Mouse (Mus musculus) intestine, embryonic 15.5 days (tissue): ENCODE data around the gene Lrp6. TPM values are rescaled to one million over a fixed set of nuclear protein-coding genes. Genes with fewer than 3 reads are reported as not detected.

ENCODE experiments used
- ATAC-seq: fragments of 200-750 bp; cut with Nextera tagmentation; 2 replicates; pipeline ENCODE4 v1.8.0; 2017; ENCODE audit warnings: moderate TSS enrichment, moderate library complexity
- H3K27ac ChIP-seq: fragments of 300-500 bp; sonication (generic); 2 replicates; pipeline ENCODE4 v1.5.1; 2015; ENCODE audit warnings: mild to moderate bottlenecking, inconsistent platforms
- H3K27me3 ChIP-seq: fragments of 300-500 bp; sonication (generic); replicated peaks from 2 replicates; pipeline ENCODE4 v1.6.1; 2015; ENCODE audit warnings: inconsistent platforms
- H3K36me3 ChIP-seq: fragments of 300-500 bp; sonication (generic); 2 replicates; pipeline ENCODE4 v1.6.1; 2015; ENCODE audit warnings: inconsistent platforms
- H3K4me1 ChIP-seq: fragments of 300-500 bp; sonication (generic); replicated peaks from 2 replicates; pipeline ENCODE4 v1.6.1; 2015; ENCODE audit warnings: inconsistent platforms
- H3K4me2 ChIP-seq: fragments of 300-500 bp; sonication (generic); replicated peaks from 2 replicates; pipeline ENCODE4 v1.6.1; 2015; ENCODE audit warnings: mild to moderate bottlenecking, inconsistent platforms
- H3K4me3 ChIP-seq: fragments of 300-500 bp; sonication (generic); replicated peaks from 2 replicates; pipeline ENCODE4 v1.5.1; 2015; ENCODE audit warnings: inconsistent platforms
- H3K9ac ChIP-seq: fragments of 300-500 bp; sonication (generic); 2 replicates; pipeline ENCODE4 v1.6.1; 2015; ENCODE audit warnings: inconsistent platforms
- H3K9me3 ChIP-seq: fragments of 300-500 bp; sonication (generic); 2 replicates; pipeline ENCODE4 v1.6.1; 2016; ENCODE audit warnings: inconsistent platforms
- WGBS: fragments of 180-500 bp; shearing (Covaris S2); methylation state at CpG from one replicate; pipeline ENCODE4 v1.1.7; 2015; 5-methylcytosine and 5-hydroxymethylcytosine counted together
- polyA plus RNA-seq: library from polyadenylated mRNA; unstranded; fragments of >200 nt; fragmentation: Nextera tagmentation; extraction: Ambion mirVana; gene quantifications from 2 replicates; pipeline ENCODE4 v1.2.1, GENCODE M21; 2015

The Lrp6 gene
- polyA plus RNA-seq, 1 experiment from 2014 or later = 25.4 TPM

GRCm38 (mm10) chr6:134421921-134422320 is 144.8 kb downstream of the Lrp6 start:
- Histone ChIP-seq H3K4me3 (no peak overlapping the region), H3K4me1 (peaks cover 3% of the 10 kb centered on the region; the same call in 1 of the 2 replicates), H3K4me2 (no peak overlapping the region), H3K27me3 (no peaks in the 10 kb centered on the region), H3K9ac (no peak overlapping the region), H3K27ac (no peak overlapping the region), H3K36me3 (no peaks in the 10 kb centered on the region), H3K9me3 (no peaks in the 10 kb centered on the region)
- no peak for ATAC-seq
- WGBS = 85% methylated on average over 6 of the region's 6 CpGs

DNA sequence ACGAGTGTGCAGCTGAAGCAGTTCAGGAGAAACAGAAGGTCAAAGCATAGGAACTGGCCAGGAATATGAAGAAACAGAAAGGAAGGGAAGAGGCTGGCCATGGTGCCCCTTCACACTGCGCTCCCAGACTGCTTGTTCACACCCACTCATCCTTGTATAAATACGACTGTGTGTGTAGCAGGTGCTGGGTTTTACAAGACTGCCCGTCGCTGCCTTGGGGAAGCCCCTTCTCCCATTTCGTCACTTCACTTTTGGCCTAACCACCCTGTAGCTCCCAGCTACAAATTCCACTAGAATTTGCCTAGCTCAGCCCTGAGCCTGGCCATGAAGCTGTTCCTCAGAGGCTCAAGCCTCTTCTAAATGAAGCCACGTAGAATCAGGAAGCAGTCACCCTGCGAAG is 146.4 kb downstream of the Lrp6 start:
- Histone ChIP-seq H3K9ac (no peak overlapping the region), H3K9me3 (no peaks in the 10 kb centered on the region), H3K4me1 (peaks cover 1% of the 10 kb centered on the region; the same call in 1 of the 2 replicates), H3K4me2 (no peak overlapping the region), H3K36me3 (no peaks in the 10 kb centered on the region), H3K27ac (no peak overlapping the region), H3K4me3 (no peak overlapping the region), H3K27me3 (no peaks in the 10 kb centered on the region)
- no peak for ATAC-seq
- WGBS = 68% methylated on average over 8 of the region's 8 CpGs

DNA sequence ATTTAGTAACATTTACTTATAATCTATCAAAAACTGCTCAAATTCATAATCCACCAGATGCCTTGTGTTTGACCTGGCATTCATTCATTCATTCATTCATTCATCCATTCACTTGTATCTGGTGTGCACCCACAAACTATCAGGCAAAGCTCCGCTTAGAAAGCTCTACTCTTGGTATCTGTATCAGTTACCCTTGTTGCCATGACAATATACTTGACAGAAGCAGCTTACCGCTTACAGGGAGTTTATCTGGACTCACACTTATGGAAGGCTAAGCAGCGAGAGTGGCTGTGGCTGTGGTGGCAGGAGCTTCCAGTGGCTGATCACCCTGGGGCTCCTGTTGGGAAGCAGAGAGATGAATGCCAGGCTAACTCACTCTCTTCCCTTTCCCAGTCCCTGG is 148.9 kb downstream of the Lrp6 start:
- Histone ChIP-seq H3K36me3 (no peaks in the 10 kb centered on the region), H3K9ac (no peak overlapping the region), H3K27me3 (no peaks in the 10 kb centered on the region), H3K4me3 (no peak overlapping the region), H3K4me2 (no peak overlapping the region), H3K4me1 (no peaks in the 10 kb centered on the region), H3K9me3 (no peaks in the 10 kb centered on the region), H3K27ac (no peak overlapping the region)
- no peak for ATAC-seq
- 63% methylated on average over 3 of the region's 3 CpGs for WGBS

- WGBS = 72% methylated on average over 3 of the region's 3 CpGs
- no peak overlapping the region for H3K4me3 ChIP-seq
- H3K9ac ChIP-seq = no peak overlapping the region
- H3K4me1 ChIP-seq = no peaks in the 10 kb centered on the region
- no peaks in the 10 kb centered on the region for H3K9me3 ChIP-seq
- no peak overlapping the region for H3K4me2 ChIP-seq
- no peak overlapping the region for H3K27ac ChIP-seq
- H3K27me3 ChIP-seq = no peaks in the 10 kb centered on the region
- no peak for ATAC-seq
- no peaks in the 10 kb centered on the region for H3K36me3 ChIP-seq
These were observed 150.1 kb downstream of the Lrp6 start for GRCm38 (mm10) chr6:134416556-134417105.

GRCm38 (mm10) chr6:134414532-134414883 is 152.3 kb downstream of the Lrp6 start:
- ATAC-seq = peak; percentile 86
- H3K4me3 ChIP-seq = peak overlapping the region; percentile 6; the same call in 1 of the 2 replicates
- peak overlapping the region; percentile 61; the same call in 1 of the 2 replicates for H3K27ac ChIP-seq
- 42% methylated on average over 4 of the region's 4 CpGs for WGBS
- H3K9me3 ChIP-seq = no peaks in the 10 kb centered on the region
- H3K9ac ChIP-seq = no peak overlapping the region
- no peaks in the 10 kb centered on the region for H3K4me1 ChIP-seq
- H3K36me3 ChIP-seq = no peaks in the 10 kb centered on the region
- peak overlapping the region; percentile 50 for H3K4me2 ChIP-seq
- no peaks in the 10 kb centered on the region for H3K27me3 ChIP-seq

DNA sequence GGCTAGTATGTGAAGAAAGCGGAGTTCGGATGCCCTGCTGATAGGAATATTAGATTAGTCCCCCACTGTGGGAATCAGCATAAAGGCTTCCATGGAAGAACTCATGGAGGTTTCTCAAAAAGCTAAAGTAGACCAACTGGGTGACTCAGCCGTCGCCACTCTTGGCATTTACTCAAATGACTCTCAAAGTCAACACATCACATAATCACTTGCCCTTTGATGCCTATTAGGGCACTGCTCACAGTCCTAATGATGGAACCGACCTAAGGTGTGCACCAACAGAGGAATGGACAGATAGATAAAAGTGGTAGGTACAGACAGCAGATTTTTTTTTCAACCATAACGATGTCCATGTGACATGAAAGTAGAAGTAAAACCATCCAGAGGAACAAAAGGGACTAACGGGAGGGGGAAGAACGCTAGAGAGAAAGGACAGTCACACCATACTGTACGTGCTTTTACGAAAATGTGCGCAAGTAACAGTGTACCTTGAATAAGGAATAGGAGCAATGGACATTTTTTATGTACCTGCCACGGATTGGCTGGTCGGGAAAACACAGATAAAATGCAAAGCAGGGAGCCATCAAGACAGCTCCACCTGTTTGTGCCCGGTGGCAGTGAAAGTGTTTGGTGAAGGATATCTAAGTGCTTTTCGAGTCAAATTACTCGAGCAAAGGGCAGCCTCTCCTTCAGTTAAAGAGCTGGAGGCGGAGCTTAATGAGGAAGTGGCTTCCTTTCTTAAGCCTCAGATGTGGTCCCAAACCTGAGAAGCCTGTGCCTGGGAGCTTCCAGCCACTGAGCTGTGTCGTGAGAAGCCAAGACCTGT is 152.8 kb downstream of the Lrp6 start:
- H3K9ac ChIP-seq = no peak overlapping the region
- H3K36me3 ChIP-seq = no peaks in the 10 kb centered on the region
- no peaks in the 10 kb centered on the region for H3K27me3 ChIP-seq
- 50% methylated on average over 18 of the region's 18 CpGs for WGBS
- H3K4me3 ChIP-seq = peak overlapping the region; percentile 6; the same call in 1 of the 2 replicates
- H3K9me3 ChIP-seq = no peaks in the 10 kb centered on the region
- H3K4me1 ChIP-seq = no peaks in the 10 kb centered on the region
- H3K27ac ChIP-seq = peak overlapping the region; percentile 61; the same call in 1 of the 2 replicates
- peak overlapping the region; percentile 50 for H3K4me2 ChIP-seq
- ATAC-seq = peak; percentile 93

DNA sequence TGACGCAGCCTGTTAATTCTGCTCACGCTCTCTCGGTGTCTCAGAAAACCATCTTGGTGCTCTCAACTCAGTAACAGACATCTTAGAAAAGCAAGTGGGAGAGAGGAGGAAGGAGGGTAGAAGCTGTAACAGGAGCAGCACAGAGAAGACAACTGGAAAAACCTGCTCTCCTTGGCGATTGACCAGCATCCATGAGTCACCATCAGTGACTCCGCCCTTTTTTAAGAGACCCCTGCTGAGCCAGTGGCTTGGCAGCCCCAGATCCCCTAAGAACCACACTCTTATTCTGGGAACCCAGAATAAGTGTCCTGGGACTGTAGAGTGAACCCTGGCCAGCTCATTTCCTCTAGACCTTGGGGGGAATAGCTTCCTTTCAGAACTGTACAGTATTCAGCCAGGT is 159.5 kb downstream of the Lrp6 start:
- ATAC-seq = no peak
- Histone ChIP-seq H3K36me3 (no peaks in the 10 kb centered on the region), H3K27me3 (no peaks in the 10 kb centered on the region), H3K4me2 (no peak overlapping the region), H3K4me1 (peaks cover 4% of the 10 kb centered on the region; the same call in 1 of the 2 replicates), H3K9ac (no peak overlapping the region), H3K27ac (no peak overlapping the region), H3K9me3 (no peaks in the 10 kb centered on the region), H3K4me3 (no peak overlapping the region)
- 55% methylated on average over 5 of the region's 5 CpGs for WGBS

DNA sequence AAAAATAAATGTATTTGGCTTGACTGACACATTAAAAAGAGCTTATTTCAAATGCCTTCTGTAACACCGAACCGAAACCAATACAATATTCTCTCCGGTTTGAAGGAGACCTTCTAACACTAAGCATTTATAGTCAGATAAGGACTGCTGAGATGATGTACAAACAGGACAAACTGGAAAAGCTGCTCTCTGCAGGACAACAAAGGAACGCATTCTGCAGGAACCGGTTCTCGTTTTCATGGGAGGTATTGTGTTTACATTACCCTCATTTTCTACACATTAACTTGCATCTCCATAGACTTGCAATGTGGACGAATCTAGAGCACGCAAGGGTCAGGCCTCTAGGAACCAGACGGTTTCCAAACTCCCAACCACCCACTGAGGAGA is 163.1 kb downstream of the Lrp6 start:
- Histone ChIP-seq H3K4me3 (peak overlapping the region; percentile 12; the same call in 1 of the 2 replicates), H3K36me3 (no peaks in the 10 kb centered on the region), H3K27ac (no peak overlapping the region), H3K27me3 (no peaks in the 10 kb centered on the region), H3K4me2 (peak overlapping the region; percentile 30), H3K9me3 (no peaks in the 10 kb centered on the region), H3K4me1 (peaks cover 4% of the 10 kb centered on the region; the same call in 1 of the 2 replicates), H3K9ac (no peak overlapping the region)
- WGBS = 63% methylated on average over 9 of the region's 9 CpGs
- ATAC-seq = peak; percentile 86

GRCm38 (mm10) chr6:134402914-134403683 is 163.7 kb downstream of the Lrp6 start:
- Histone ChIP-seq H3K4me2 (peak overlapping the region; percentile 30), H3K9ac (no peak overlapping the region), H3K9me3 (no peaks in the 10 kb centered on the region), H3K36me3 (no peaks in the 10 kb centered on the region), H3K4me3 (peak overlapping the region; percentile 12; the same call in 1 of the 2 replicates), H3K27me3 (no peaks in the 10 kb centered on the region), H3K27ac (no peak overlapping the region), H3K4me1 (peaks cover 4% of the 10 kb centered on the region; the same call in 1 of the 2 replicates)
- peak; percentile 60 for ATAC-seq
- WGBS = 37% methylated on average over 16 of the region's 16 CpGs

Other genes with a start within 250 kb of the Lrp6 start
- 3.9 TPM in 2 replicates for gene Bcl2l14, start 170.6 kb downstream of the Lrp6 start, polyA plus RNA-seq
- 6.4 and 6.9 TPM in 2 replicates for gene Mansc1, start 65.5 kb upstream of the Lrp6 start, polyA plus RNA-seq
- gene Borcs5, start 72.5 kb upstream of the Lrp6 start, polyA plus RNA-seq = 15.4 and 16.8 TPM in 2 replicates
- gene Dusp16, start 225.7 kb upstream of the Lrp6 start, polyA plus RNA-seq = 13.0 and 13.9 TPM in 2 replicates